Mouse (Mus musculus): ENCODE measurements around the gene Sstr5.

GRCm38 (mm10) chr17:25502599-25502998 is 5.5 kb upstream of the Sstr5 start:
- TF ChIP-seq CTCF (IDR thresholded peaks at IDR 0.05 in 2 of 3, conservative IDR thresholded peaks at IDR 0.05 in 1 of 3; ENCODE audit: control insufficient read depth in 1 of 3, insufficient read depth in 1 of 3, low read depth in 2 of 3, low read length in 3 of 3, poor library complexity in 1 of 3, severe bottlenecking in 1 of 3) (no peak), MAFK (IDR thresholded peaks at IDR 0.05; ENCODE audit: borderline replicate concordance, low read depth, low read length) (no peak)
